Mouse (Mus musculus) stomach, postnatal 0 days (tissue): ENCODE measurements around the gene Foxp1.

ENCODE experiments used
- CTCF ChIP-seq: IDR thresholded peaks from 2 replicates; pipeline ENCODE4 v1.5.1; 2016; ENCODE audit warnings: antibody characterized with exemption, low read depth, mild to moderate bottlenecking, moderate library complexity
- EP300 ChIP-seq: optimal IDR thresholded peaks from 2 replicates; pipeline ENCODE3; 2016; ENCODE audit warnings: antibody characterized with exemption

GRCm38 (mm10) chr6:99429378-99430131 lies 93.0 kb downstream of the Foxp1 start:
- TF ChIP-seq CTCF (no peak), EP300 (no peak)
